Mouse (Mus musculus) left cerebral cortex, adult 8-10 months (tissue): Measurements from ENCODE around the gene P2rx4. TPM values are rescaled to one million over a fixed set of nuclear protein-coding genes. Genes with fewer than 3 reads are reported as not detected.
"Not testable (repeated sequence)": the region's sequence is repeated elsewhere in the genome, so short reads cannot be mapped to it uniquely, and the experiment has no call there.

ENCODE experiments used
- DNase-seq, 2 experiments: peaks; one replicate each; pipeline ENCODE4 v3.0.0; 2022; ENCODE audit warnings: low spot score in 2 of 2
- total RNA-seq, 4 experiments: library from RNA; stranded (reverse); gene quantifications; 2 replicates each; pipeline ENCODE4 v1.2.4; 2022

P2rx4 gene
- 10 to 100 TPM; 18.1 to 24.5 (median 23.6) TPM for total RNA-seq

- DNase-seq, result peak; percentile 73 to 89
Observed at GRCm38 (mm10) chr5:122707276-122708181, at the start of gene P2rx4. P2rx4 (plus strand) TSS chr5:122707544.

GRCm38 (mm10) chr5:122662501-122662900, 44.8 kb upstream of the P2rx4 start:
- DNase-seq, result no peak

GRCm38 (mm10) chr5:122665036-122665435, 42.3 kb upstream of the P2rx4 start:
- DNase-seq, result no peak

- DNase-seq, result no peak
Observed at GRCm38 (mm10) chr5:122668981-122669897, 38.1 kb upstream of the P2rx4 start.

GRCm38 (mm10) chr5:122671641-122672040, 35.7 kb upstream of the P2rx4 start:
- not testable (repeated sequence) for DNase-seq

- no peak for DNase-seq
Observed at GRCm38 (mm10) chr5:122672298-122672697, 35.0 kb upstream of the P2rx4 start.

GRCm38 (mm10) chr5:122676002-122676401, 31.3 kb upstream of the P2rx4 start:
- no peak for DNase-seq

GRCm38 (mm10) chr5:122677983-122678382, 29.4 kb upstream of the P2rx4 start:
- DNase-seq, result no peak

GRCm38 (mm10) chr5:122679881-122680280, 27.5 kb upstream of the P2rx4 start:
- no peak for DNase-seq

GRCm38 (mm10) chr5:122681276-122681675, 26.1 kb upstream of the P2rx4 start:
- DNase-seq, result no peak

- no peak for DNase-seq
Observed at GRCm38 (mm10) chr5:122683926-122684325, 23.4 kb upstream of the P2rx4 start.

- DNase-seq, result no peak
Observed at GRCm38 (mm10) chr5:122687391-122687790, 20.0 kb upstream of the P2rx4 start.

GRCm38 (mm10) chr5:122689153-122689552, 18.2 kb upstream of the P2rx4 start:
- no peak for DNase-seq

- DNase-seq, result no peak
Observed at GRCm38 (mm10) chr5:122690486-122690885, 16.9 kb upstream of the P2rx4 start.

- peak in 1 of 2 experiments; percentile 54 for DNase-seq
Observed at GRCm38 (mm10) chr5:122693431-122694207, 13.7 kb upstream of the P2rx4 start.

GRCm38 (mm10) chr5:122695516-122695915, 11.8 kb upstream of the P2rx4 start:
- no peak for DNase-seq

GRCm38 (mm10) chr5:122698041-122698700, 9.2 kb upstream of the P2rx4 start:
- no peak for DNase-seq

- DNase-seq, result no peak
Observed at GRCm38 (mm10) chr5:122698701-122699060, 8.7 kb upstream of the P2rx4 start.

GRCm38 (mm10) chr5:122700109-122700836, 7.1 kb upstream of the P2rx4 start:
- no peak for DNase-seq

- no peak for DNase-seq
Observed at GRCm38 (mm10) chr5:122700837-122701212, 6.5 kb upstream of the P2rx4 start.
